Mouse (Mus musculus) embryo, embryonic 11 days (tissue): Measurements from ENCODE around the gene Cyb5rl.
A peak's percentile ranks its signal among the peaks of the same experiment; 100 is the strongest.
"Not testable (repeated sequence)": the region's sequence is repeated elsewhere in the genome, so short reads cannot be mapped to it uniquely, and the experiment has no call there.

Source experiments
- DNase-seq: peaks from one replicate; pipeline ENCODE4 v3.0.0-alpha.2; 2015

The Cyb5rl gene

DNA sequence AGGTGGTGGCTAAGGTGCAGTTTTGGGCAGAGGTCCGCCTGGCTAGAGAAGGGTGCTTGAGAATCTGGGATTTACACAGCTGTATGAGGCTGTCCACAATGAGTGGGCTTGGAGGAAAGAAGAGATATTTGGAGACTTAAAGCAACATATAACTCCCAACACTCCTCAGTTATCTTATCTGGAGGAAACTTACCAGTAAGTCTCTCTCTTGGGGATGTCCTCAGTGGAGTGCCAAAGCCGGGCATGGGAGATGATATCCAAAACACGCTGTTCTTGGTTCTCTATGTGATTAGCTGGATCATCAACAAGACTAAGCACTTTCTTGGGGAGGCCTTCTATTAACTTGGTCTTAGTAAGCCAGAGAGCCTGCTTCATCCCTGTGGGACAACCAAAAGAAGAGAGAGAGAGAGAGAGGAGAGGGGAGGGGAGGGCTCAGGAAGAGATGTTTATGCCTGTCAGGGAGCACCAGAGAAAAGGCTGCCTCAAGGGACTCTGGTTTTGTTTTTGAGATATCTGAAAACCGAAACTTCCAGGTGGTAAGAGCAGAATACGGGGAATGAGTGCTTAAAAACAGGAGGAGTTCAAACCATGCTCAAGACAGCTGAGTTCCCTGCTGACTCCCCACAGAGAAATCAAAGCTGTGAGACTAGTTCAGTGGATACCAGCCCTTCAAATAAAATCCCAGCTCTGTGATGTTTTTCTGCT lies 2.2 kb upstream of the Cyb5rl start:
- no peak for DNase-seq

DNA sequence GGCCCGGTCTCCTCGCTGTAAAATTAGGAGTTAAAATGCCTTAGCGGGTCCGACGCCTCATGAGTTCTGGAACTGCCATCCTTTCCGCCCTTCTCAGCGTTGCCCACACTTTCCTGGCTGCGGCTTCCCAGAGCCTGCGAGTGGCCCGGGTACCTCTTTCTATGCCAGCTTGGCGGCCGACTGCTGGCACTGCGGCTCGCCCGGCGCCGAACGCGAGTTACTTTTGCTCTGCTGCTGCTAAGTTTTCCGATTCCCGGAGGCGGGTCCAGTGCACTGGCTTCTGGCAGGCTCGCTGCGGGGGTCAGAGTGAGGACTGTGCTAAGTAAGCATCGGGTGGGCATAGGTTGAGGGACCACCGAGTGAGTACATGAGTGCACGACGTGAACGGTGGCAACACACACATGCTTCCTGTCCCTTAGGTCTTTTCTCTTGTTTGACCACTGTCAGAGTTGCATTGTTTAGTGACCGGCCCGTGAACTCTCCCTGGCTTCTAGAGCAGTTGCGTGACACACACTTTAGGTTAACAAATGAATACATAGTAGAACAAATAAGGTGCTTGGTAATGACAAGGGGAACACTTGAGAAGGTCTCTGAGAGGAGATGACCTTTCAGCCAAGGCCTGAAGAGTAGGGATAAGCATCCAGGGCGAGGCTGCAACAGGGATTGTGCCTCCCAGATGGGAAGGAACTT lies 508 bp downstream of the Cyb5rl start:
- DNase-seq, result peak; percentile 52

DNA sequence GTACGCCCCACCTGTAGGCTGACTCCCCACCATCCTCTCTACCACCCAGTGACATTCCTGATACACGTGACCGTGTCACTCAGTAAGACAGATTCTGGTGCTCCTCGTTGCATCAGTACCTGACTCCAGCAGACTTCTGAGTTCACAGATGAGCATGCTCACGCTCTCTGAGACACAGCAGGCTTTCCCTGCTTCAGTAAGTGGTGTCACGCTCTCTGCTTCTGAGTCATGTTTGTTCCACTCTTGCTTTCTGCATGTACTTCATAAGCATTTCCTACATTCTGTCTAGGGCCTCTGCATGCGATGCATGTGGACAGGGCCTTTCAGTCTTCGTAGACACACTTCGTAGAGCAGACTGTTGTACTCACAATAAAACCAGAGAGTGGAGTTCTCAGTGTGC lies 5.6 kb downstream of the Cyb5rl start:
- no peak for DNase-seq

DNA sequence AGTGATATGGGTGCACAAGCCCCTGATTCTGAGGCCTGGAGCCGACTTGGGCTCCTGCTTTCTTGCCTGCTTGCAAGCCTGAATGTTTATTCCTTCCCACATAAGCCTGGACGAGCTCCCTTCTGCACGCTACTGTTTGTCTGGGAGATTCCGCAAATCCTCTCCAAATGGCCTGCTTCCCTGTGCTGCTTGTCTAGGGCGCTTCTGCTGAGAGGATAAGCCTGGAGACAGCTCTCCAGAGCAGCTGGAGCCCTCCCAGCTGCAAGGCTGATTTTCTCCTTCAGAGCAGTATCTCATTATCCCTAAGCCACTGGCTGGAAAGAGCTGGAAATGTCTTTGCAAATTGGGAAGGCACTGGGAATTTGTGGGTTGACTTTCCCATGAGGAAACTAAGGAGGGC lies 8.7 kb downstream of the Cyb5rl start:
- DNase-seq, result no peak

DNA sequence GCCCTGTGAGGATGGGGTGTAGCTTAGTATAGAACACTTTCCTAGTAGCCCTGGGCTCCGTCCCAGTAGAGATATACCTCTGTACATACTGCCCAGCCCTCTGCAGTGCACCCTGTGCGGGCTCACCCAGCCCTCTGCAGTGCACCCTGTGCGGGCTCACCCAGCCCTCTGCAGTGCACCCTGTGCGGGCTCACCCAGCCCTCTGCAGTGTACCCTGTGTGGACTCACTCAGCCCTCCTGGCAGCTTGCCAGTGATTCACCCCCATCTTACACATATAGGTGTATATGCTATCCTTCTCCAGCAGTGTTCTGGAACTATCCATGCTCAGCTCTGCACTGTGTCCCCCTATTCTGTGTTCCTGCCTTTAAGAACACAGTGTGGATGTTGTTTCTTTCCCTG lies 12.1 kb downstream of the Cyb5rl start:
- no peak for DNase-seq

DNA sequence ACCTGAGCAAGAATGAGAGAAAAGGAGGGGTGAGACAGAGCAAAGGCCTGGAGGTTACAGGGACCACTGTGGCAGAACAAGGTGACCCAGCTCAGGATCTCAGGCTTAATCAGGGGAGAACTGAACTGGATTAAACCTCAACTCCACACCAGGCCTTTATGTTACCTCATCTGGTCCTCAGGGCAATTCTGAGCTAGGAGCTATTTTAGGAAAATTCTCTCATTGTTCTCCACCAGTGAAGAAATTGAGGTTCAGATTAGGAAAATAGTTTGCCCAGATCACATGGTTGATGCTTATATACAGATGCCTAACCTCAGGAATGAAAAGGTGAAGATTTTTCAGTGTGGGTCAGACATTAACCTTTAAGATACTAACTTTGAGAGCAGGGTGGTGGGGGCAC lies 12.9 kb downstream of the Cyb5rl start:
- DNase-seq, result no peak

DNA sequence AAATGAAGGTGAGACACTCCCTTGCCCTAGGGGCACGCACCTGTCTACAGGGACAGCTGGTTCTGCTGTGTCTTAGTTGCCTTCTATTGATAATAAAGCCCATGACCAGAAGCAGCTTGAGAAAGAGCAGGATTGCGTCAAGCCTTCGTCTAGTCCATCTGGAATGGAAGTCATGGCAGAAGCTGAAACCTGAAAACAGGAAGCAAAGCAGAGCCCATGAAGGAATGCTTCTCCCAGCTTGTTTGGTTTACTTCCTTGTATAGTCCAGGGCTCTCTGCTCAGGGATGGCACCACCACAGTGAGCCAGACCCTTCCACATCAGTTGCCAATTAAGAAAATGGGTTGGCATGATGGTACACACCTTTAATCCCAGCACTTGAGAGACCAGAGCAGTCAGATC lies 15.4 kb downstream of the Cyb5rl start:
- no peak for DNase-seq

DNA sequence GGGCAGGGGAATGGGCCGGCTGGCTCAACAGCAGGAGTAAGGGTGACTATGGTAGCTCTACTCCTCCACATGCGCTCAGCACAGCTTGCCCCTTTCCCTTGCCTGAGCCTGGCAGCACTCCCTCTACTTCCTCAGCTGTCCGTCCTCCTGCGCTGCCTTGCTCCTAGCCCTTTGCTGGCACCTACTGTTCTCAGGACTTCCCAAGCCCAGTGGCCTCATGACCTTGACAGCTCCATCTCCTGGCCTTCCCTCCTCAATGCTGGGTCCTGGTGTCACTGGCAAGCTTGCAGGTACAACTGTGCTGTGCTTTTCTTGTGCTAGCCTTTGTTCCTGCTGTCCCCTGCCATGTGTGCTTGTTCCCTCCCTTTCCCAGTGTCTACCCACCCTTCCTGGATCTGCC lies 16.3 kb downstream of the Cyb5rl start:
- DNase-seq, result no peak

DNA sequence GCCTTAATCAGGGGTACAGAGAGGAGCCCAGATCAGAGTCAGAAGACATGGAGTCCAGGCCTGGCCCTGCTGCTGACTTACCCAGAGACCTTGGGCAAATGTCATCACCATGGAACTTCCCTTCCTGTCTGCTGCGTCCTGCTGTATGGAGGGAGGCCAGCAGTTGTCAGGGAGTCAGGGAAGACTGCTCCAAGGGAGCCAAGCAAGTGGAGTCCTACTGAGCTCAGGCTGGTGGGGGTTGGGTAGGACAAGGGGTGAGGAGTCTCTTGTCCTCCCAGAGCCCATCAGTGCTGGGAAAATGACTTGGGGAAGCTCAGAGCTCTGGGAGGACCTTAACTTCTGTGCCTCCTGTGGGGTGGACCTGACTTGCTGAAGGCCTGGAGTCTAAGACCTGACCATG lies 17.6 kb downstream of the Cyb5rl start:
- DNase-seq, result no peak

DNA sequence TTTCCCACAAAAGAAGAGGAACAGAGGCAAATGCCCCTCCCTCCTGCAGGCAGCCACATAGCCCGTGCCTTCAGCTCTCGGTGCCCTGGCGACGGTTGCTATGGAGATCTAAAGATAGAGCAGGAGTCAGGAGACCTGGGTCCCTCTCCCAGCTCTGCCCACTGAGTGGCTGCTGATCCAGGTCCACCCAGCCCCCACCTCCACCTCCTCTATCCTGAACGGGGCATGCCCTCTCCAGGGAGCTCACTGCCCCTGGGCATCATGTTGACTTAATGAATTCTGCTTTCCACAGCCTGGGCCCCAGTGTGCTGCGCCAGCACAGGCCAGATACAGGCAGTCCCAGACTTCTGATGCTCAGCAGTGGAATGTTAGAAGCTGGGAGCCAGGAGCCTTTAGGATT lies 18.1 kb downstream of the Cyb5rl start:
- DNase-seq, result peak; percentile 86

DNA sequence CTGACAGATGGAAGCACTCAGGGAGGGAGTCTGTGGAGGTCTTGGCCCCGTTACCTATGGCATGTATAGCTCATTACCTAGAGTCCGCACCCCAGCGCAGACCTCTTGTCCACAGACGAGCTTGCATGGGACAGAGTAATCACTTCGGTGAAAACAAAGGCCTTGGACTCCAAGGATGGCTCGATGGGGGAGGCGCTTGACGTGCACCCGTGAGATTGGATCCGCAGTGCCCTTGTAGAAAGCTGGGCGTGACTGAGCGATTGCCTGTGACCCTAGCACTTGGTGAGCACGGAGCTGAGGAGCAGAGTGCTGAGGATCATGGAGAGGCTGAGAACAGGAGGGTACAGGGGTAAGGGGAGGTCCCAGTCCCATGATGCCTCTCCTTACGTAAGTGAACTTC lies 24.9 kb downstream of the Cyb5rl start:
- no peak for DNase-seq

DNA sequence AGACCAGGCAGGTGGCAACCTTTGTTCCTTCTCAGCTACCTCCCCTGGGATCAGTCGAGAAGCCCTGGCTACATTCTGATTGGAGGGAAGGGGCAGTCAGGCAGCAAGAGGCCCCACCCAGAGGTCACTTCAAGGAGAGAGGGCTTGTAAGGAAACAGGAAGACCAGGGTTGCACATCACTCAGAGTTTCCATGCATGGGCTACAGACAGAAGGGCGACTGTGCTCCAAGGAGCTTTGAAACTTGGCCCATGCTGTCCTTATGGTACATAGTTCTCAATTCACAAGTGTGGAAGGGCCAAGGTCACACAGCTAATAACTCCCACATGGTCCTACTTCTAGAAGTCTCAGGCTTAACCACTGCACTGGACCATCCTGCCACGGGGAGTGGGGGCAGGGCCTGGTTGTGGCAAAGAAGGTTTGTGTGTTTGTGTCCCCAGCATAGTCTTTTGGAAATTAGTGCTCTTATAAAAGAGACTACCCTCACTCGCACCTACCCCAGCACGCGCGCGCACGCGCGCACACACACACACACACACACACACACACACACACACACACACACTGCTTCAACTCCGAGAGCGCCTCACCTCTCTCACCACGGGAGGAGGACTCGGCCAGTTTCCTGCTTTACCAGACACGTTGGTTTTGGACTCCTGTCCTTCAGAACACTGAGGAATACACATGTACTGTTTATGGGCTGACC lies 27.8 kb downstream of the Cyb5rl start:
- DNase-seq, result peak; percentile 60

DNA sequence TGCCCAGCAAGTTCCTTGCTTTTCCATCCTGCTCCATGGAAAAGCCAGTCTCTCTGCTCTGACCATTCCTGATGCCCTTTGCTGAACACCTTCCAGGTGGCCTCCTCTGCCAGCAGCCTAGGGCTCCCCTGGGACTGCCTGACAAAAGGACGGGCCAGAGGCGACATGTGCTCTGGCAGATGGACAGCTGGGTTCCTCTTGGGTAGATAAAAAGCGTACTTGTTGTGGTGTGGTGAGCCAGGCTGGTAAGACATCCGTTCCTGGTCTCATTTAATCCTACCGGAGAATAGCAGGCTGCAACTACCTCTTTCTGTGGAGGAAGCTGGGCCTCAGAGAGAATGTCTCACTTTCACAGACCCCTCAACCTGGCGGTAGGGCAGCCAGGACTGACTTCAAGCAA lies 29.3 kb downstream of the Cyb5rl start:
- DNase-seq, result no peak

DNA sequence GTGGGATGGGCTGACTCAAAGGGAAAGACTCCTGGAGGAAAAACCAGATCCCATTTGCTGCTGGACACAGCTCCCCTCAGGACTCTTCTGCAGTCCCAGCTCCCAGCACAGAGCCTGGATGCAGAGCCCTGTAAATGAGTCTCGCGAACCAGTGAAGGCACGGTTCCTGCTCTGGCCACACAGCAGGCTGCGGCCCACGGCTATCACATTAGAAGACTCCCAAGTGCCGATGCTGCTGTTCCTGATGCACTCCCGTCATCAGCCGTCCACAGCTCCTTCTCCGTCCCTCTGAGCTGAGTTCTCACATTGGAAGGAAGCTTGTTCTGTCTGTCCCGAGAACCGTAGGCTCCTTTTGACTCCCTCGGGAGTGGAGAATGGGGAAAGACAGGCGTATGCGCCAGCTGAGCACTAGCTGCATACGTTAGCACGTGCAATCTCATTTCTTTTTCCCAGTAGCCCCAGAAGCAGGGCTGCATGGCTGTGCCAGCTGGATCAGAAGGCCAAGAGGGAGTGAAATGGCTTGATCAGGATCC lies 30.1 kb downstream of the Cyb5rl start, which contains the start of gene Cdcp2:
TSS of gene Cdcp2 (plus strand) at position 51 of the 533 bp plus-strand sequence.
- peak; percentile 39 for DNase-seq

DNA sequence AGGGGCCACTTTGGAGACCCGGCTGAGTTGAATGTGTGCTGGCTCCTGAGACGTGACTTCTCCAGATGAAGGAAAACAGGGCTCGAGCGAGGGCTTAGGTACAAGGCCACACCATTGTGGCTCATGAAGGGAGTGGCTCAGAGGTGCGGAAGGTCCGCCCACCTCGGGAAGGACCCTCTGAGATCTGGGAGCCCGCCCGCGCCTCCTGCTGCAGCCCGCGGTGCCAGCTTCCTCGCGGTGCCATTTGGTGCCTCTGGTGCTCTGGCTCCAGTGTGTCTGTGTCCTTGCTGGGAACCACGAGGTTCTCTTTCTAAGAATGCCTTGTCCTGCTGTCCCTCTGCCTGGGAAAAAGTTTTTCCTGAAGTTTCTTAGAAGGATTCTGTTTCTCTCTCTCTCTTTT lies 31.1 kb downstream of the Cyb5rl start:
- no peak for DNase-seq

DNA sequence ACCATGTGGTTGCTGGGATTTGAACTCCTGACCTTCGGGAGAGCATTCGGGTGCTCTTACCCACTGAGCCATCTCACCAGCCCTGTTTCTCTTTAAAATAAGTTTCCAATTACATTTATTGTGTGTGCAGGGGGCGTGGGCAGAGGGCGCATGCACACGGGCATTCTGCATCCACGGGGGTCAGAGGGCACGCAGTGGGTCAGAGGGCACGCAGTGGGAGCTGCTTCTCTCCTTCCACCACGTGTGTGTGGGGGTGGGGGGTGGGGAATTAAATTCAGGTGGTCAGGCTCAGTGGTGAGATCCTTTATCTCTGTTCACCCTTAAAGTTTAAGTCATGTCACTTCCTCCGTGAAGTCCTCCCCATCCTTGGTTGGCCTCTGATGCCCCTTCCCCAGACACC lies 31.6 kb downstream of the Cyb5rl start:
- no peak for DNase-seq

DNA sequence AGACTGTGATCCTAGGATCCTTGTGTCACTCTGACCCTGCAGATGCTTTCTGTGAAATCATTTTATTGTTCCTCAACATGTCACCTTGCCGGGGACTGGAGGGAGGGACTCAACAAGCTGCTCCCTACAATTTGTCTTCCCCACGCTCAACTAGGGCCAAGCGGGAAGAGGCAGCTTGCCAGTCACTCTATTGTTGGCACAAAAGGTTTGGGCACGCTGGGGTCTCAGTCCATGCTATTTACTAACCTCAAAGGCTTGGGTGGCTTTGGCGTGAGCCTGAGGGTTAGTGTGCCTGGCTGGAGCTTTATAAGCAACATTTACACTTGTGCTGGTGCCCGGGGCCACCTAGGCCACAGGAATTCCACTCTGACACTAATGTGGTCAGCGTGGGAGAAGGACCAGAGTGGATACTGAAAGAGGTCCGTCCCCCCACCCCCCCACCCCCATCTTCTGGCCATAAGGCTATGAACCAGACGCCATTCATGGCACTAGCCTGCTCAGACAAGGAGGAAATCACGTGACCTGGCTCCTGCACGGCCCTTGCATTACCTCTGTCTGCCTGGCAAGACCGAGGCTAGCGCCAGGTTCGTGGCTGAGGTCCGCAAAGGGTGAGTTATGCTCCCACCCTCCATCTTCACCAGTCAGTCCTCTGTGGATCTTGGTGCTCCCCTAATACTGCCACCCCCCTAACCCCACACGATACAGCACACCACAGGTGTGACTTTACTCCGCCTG lies 32.2 kb downstream of the Cyb5rl start:
- DNase-seq, result no peak

DNA sequence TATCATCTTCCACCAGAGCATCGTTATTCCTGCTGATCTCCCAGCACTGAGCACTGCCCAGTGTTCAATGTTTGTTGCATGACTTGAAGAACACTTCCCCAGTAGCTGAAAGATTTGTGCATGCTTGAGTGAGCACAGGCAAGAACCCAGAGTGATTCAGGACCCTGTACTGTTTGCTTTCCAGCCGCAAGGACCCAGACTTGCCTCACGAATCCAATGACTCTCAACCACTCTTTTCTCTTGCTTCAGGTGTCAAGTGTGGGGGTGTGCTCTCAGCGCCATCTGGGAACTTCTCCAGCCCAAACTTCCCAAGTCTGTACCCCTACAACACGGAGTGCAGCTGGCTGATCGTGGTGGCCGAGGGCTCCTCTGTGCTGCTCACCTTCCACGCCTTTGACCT lies 35.4 kb downstream of the Cyb5rl start:
- no peak for DNase-seq

DNA sequence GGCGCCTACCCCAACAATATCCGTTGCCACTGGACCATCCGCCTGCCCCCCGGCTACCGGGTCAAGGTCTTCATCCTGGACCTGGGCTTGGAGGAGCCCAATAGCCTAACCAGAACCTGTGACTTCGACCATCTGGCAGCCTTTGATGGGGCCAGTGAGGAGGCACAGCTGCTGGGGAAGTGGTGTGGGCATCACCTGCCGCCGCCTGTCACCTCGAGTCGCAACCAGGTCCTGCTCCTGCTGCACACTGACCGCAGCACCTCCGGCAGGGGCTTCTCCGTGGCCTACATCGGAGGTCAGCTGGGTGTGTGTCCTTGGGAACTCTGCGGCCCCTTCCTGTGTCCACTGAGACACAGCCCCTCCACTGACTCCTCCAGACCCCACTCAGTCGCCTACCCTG lies 40.0 kb downstream of the Cyb5rl start:
- DNase-seq, result no peak

DNA sequence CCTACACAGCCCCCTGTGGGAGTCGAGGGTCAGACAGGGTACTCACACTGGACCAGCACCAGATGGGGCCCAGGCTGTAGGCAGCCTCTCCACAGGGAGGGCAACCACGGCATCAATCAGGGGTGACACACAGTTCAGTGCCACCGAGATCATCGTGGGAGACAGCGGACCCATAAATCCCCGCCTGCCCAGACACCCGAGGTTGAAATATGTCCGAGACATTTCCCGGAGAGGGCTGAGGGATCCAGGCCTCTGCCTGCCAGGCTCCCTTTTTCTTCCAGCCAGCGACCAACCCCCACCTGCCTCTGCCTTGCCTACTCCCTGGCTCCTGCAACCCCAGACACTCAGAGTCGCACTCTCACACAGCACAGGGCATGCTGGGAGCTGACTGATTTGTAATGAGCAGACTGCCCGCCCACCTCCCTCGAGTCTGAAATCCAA lies 41.5 kb downstream of the Cyb5rl start:
- DNase-seq, result peak; percentile 77

DNA sequence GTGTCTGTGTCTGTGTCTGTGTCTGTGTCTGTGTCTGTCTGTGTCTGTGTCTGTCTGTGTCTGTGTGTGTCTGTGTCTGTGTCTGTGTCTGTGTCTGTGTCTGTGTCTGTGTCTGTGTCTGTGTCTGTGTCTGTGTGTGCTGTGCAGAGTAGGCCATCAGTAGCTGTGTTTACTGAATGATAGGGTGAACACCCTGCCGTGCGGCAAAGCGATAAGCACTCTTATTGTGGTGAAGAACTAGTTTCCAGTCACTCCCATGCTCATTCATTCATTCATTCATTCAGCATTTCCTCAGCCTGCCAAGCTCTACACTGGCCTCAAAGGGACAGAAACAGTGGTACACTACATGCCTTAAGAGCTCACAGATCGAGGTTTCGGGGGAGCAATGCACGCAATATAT lies 42.4 kb downstream of the Cyb5rl start:
- DNase-seq, result not testable (repeated sequence)

DNA sequence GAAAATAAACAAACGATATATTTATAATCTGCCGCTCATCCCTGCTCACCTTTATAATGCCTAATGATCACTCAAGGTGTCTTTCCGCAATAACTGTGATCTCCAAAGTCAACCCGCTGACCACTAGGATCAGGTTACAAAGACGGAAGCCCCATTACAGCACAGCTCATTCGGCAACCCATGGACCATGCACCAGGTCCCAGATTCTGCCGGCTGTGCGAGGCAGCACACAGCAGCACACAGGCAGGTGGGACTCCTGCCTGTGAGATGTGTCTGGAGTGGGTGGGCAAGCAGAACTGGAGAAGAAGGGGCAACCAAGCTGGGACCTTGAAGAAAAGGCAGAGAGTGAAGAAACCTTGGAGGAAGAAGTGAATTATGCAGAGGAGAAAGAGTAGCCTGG lies 47.5 kb downstream of the Cyb5rl start:
- DNase-seq, result no peak

DNA sequence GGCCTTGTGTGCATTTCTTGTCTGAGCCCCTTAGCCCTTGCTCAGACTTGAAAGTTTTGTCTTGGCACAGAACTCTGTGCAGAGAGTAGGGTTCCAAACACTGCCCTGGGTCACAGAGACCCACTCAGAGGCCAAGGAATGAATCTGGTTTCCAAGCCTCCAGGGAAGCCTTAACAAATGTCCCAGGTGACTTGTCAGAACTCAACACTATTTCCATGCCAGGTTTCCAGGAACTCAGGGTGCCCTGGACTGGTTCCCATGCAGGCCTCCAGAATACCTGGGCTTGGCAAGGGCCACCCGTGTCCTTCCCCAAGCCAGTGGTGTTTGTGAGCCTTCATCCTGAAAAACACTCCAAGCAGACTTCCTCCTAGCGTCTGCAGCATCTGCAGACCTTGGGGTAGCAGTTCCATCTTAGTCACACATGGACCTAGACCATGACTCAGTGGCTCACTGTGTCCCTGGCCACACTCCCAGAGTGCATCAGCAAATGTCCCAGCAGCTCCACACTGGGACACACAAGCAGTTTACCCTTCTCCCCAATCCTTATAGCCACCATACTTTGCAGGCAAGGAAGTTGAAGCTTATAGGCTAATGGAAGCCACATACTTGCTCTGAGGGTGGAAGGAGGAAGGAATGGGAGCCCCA lies 51.1 kb downstream of the Cyb5rl start:
- DNase-seq, result no peak
